Mouse (Mus musculus) cerebellum, postnatal 36 days (tissue): ENCODE measurements at regions not wholly inside any gene's neighbourhood (a gene's known extent, or its start where the extent isn't known, plus 50 kb on each side); places are given as distances from the start of the nearest gene placed in this dataset.
A peak's percentile ranks its signal among the peaks of the same experiment; 100 is the strongest.

Experiments
- DNase-seq, 2 experiments: peaks; one replicate each; pipeline ENCODE4 v3.0.0; 2021 to 2022; ENCODE audit warnings: mixed read lengths in 2 of 2

- no peak for DNase-seq
These were observed 78.0 kb upstream of the Sec14l1 start for GRCm38 (mm10) chr11:117036977-117037376.

- DNase-seq = no peak
These were observed 76.5 kb upstream of the Sec14l1 start for GRCm38 (mm10) chr11:117038282-117039106.

DNA sequence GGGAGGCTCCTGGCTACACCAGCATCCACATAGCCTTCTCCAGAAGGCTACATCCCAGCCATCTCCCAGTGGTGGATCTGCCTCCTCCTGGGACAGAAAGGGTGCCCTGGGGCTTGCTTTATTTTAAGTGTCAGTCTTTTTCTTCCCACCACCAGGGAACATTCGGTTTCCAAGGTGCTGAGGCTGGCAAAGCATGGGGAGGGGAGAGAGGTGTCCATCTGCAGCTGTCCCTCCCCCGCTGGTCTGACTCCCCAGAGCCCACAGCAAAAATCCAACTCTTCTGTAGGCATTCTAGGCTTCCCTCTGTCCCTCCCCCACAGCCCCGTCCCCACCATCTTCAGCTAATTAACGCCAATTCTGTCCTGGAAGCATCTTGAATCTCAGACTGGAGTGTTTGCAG is 74.1 kb upstream of the Sec14l1 start:
- no peak for DNase-seq

DNA sequence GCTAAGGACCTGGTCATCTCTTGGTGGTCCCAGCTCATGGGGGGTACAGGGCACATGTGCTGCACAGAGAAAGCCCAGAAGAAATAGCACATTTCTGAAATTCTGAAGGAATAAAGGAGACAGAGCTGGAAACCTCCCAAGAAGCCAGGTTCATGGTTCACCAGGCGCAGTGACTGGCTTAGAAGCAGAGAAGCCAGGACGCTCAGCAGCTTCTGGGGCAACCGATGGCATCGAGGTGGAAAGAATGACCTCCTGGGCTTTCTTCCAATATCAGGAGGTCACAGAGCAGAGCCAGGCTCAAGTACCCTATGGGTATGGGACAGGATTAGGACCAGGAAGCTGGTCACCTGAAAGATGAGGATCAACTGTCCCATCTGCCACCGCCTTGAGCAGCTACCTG is 72.6 kb upstream of the Sec14l1 start:
- DNase-seq = no peak

GRCm38 (mm10) chr11:117043524-117043923 is 71.4 kb upstream of the Sec14l1 start:
- peak; percentile 74 to 76 for DNase-seq

- no peak for DNase-seq
These were observed 70.2 kb upstream of the Sec14l1 start for GRCm38 (mm10) chr11:117044731-117045130.

DNA sequence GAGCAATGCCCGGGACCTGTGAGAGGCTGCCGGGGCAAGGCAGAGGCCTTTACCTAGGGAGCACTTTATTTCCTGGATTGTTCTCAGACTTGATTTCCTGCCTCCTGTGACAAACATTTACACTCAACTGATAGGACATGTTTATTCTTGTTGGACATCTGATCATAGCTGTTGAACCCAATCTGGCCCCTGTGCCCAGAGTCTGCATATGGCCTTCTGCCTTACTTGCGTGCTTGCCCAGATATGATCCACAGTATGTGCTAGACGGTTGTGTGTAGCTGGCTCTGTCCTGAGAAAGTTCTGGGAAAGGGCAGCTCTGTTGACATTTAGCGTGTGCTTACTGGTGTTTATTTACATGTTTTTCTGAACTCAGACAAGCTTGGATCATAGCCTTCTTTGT is 68.3 kb upstream of the Sec14l1 start:
- no peak for DNase-seq

DNA sequence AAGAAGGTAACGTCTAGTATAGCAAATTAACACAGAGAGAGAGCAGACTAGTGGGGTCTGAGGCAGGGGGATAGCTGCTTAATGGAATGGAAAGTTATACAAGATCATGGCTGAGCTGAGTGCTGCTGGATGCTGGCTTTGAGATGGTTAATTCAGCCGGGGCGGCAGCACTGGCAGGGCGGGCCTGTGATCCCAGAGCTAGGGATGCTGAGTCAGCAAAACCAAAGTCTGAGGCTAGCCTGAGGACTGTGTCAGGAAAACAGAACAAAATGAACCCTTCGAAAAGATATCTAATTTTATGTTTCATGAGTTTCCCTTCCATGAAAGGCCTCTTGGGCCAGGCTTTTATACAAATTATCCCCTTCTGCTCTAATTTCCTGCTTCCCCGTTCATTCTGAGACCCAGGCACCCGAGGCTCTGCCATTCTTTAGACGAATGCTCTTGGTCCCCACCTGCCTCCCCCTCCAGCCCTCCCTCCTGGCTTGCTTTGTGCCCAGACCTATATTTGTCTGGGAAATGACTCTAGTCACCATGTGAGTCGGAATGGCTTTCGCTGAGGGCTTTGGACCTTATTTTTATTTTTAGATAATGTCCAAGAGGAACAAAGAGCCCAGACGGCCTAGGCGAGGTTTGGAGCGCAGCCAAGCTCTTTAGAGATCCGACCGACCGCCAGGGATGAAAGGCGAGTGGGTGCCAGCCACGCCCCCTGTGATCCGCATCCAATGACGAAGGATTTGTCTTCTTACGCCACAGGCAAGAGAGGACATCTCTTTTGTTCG is 67.6 kb upstream of the Sec14l1 start:
- DNase-seq = peak in 1 of 2 experiments; percentile 20

- no peak for DNase-seq
These were observed 66.1 kb upstream of the Sec14l1 start for GRCm38 (mm10) chr11:117048911-117049310.

DNA sequence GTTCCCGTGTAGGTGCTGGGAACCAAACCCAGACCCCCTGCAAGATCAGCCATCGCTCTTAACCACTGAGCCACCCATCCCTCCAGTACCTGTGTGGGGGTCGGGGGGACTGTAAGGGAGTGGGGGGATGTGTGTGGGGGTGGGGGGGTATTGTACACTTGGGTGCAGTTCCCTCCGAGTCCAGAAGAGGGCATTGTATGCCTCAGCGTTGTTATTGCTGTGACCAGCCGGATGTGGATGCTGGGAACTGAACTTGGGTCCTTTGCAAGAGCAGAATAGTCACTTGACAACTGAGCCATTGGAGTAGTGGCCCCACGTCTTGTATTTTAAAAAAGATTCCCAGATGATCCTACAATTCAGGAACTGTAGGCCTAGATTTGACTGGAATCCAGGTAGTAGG is 64.2 kb upstream of the Sec14l1 start:
- DNase-seq = no peak

DNA sequence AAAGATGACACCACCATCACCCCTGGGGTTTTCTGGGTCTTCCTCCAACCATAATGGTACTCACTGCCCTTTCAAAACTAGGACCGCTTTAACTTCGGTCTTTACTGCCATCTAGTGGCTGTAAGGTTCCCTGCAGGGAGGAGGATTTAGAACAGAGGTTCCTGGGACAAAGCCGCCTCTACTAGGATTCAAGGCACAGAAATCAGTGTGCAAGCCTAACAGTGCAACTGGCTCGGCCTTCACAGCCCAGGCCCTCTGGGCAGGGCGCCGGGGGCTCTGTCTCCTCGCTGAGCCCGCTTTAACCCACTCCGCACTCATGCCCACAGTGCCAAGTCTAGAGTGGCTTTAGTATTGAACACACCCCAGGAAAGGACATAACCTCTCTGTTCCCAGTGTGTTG is 58.0 kb upstream of the Sec14l1 start:
- DNase-seq = peak; percentile 73 to 84

GRCm38 (mm10) chr11:117057451-117057850 is 57.5 kb upstream of the Sec14l1 start:
- DNase-seq = peak; percentile 59 to 64

GRCm38 (mm10) chr11:117059120-117059519 is 55.8 kb upstream of the Sec14l1 start:
- no peak for DNase-seq

- DNase-seq = no peak
These were observed 54.8 kb upstream of the Sec14l1 start for GRCm38 (mm10) chr11:117059981-117060705.

DNA sequence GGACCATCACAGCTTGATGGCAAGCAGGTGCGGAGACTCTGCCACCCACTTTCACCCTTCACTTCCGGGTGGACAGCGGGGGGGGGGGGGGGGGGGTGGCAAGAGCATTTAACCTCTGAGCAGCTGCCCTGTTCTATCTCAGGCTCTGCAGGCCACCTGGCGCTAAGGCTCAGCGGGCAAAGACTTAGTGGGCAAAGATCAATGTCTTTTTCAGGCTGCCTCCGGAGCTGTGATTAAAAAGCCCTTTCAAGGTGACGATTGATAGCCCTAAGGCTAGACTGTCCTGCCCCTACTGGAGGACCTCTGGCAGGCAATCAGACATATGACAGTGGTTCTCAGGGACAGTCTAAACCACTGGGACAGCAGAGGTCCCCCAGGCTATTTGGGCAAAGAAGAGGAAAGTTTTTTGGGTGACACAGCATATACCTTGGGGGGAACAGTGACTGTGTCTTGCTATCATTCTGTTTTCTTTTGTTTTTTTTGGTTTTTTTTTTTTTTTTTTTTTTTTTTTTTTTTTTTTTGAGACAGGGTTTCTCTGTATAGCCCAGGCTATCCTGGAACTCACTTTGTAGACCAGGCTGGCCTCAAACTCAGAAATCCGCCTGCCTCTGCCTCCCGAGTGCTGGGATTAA is 54.1 kb upstream of the Sec14l1 start:
- no peak for DNase-seq

- no peak for DNase-seq
These were observed 52.0 kb upstream of the Sec14l1 start for GRCm38 (mm10) chr11:117062772-117063499.
